Mouse (Mus musculus): ENCODE measurements around the gene Cdkl3. TPM values are rescaled to one million over a fixed set of nuclear protein-coding genes. Genes with fewer than 3 reads are reported as not detected.

The Cdkl3 gene
- polyA plus RNA-seq, 2 experiments = 9.5 to 12.3 TPM

- Histone ChIP-seq H3K36me3 (ENCODE audit: control insufficient read depth, insufficient read depth, low read length) (no peaks in the 10 kb centered on the region), H3K4me2 (replicated peaks; ENCODE audit: low read depth, low read length, severe bottlenecking) (no peak overlapping the region), H3K27me3 (ENCODE audit: control insufficient read depth, insufficient read depth, low read length) (no peaks in the 10 kb centered on the region), H3K9me3 (ENCODE audit: control insufficient read depth, low read length) (no peaks in the 10 kb centered on the region), H3K4me1 (ENCODE audit: control insufficient read depth, insufficient read depth, low read length) (no peaks in the 10 kb centered on the region), H3K27ac (replicated peaks; ENCODE audit: low read depth, low read length) (no peak overlapping the region), H3K4me3 (replicated peaks; ENCODE audit: low read length) (no peak overlapping the region), H3K9ac (ENCODE audit: low read depth, low read length, severe bottlenecking) (no peak overlapping the region)
- ATAC-seq (ENCODE audit: low FRiP score, low read depth) (no peak), DNase-seq (ENCODE audit: low spot score) (no peak)
- no peak for TF ChIP-seq POLR2A (IDR thresholded peaks at IDR 0.05; ENCODE audit: borderline replicate concordance, extremely low read depth, insufficient read depth, insufficient read length)
- WGBS = 89% methylated on average over 11 of the region's 11 CpGs
Measured at GRCm38 (mm10) chr11:52011011-52011410, 7.0 kb downstream of the Cdkl3 start.

DNA sequence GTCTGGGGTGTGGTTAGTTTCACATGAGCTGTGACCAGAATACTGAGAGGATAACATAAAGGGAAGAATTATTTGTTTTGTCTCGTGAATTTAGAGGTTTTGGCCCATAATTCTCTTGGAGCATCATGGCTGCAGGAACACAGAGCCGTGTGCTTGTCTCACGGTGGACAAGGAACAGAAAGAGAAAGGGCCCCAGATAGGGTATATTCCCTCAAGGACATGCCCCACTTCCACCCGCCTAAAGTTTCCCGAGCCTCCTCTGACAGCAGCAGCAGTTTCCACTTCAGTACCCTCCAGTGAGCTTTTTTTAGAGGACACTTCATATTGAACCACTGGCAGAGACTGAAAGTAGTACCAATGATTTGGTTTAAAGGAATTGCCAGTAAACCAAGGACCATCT lies 7.5 kb downstream of the Cdkl3 start:
- Histone ChIP-seq H3K4me1 (ENCODE audit: control insufficient read depth, insufficient read depth, low read length) (no peaks in the 10 kb centered on the region), H3K27me3 (ENCODE audit: control insufficient read depth, insufficient read depth, low read length) (no peaks in the 10 kb centered on the region), H3K4me2 (replicated peaks; ENCODE audit: low read depth, low read length, severe bottlenecking) (no peak overlapping the region), H3K9ac (ENCODE audit: low read depth, low read length, severe bottlenecking) (no peak overlapping the region), H3K27ac (replicated peaks; ENCODE audit: low read depth, low read length) (no peak overlapping the region), H3K36me3 (ENCODE audit: control insufficient read depth, insufficient read depth, low read length) (no peaks in the 10 kb centered on the region), H3K9me3 (ENCODE audit: control insufficient read depth, low read length) (no peaks in the 10 kb centered on the region), H3K4me3 (replicated peaks; ENCODE audit: low read length) (no peak overlapping the region)
- DNase-seq (ENCODE audit: low spot score) = no peak
- no peak for TF ChIP-seq POLR2A (IDR thresholded peaks at IDR 0.05; ENCODE audit: borderline replicate concordance, extremely low read depth, insufficient read depth, insufficient read length)
- 90% methylated on average over 5 of the region's 5 CpGs for WGBS
- ATAC-seq (ENCODE audit: low FRiP score, low read depth) = no peak

GRCm38 (mm10) chr11:52018217-52018616 lies 14.2 kb downstream of the Cdkl3 start:
- Histone ChIP-seq H3K36me3 (ENCODE audit: control insufficient read depth, insufficient read depth, low read length) (no peaks in the 10 kb centered on the region), H3K9me3 (ENCODE audit: control insufficient read depth, low read length) (no peaks in the 10 kb centered on the region), H3K4me1 (ENCODE audit: control insufficient read depth, insufficient read depth, low read length) (no peaks in the 10 kb centered on the region), H3K4me2 (replicated peaks; ENCODE audit: low read depth, low read length, severe bottlenecking) (no peak overlapping the region), H3K9ac (ENCODE audit: low read depth, low read length, severe bottlenecking) (no peak overlapping the region), H3K4me3 (replicated peaks; ENCODE audit: low read length) (no peak overlapping the region), H3K27me3 (ENCODE audit: control insufficient read depth, insufficient read depth, low read length) (no peaks in the 10 kb centered on the region), H3K27ac (replicated peaks; ENCODE audit: low read depth, low read length) (no peak overlapping the region)
- TF ChIP-seq POLR2A (IDR thresholded peaks at IDR 0.05; ENCODE audit: borderline replicate concordance, extremely low read depth, insufficient read depth, insufficient read length) = no peak
- DNase-seq (ENCODE audit: low spot score) (no peak), ATAC-seq (ENCODE audit: low FRiP score, low read depth) (no peak)
- WGBS = 79% methylated on average over 9 of the region's 9 CpGs

GRCm38 (mm10) chr11:52032356-52032755 lies 28.3 kb downstream of the Cdkl3 start:
- no peaks in the 10 kb centered on the region for H3K4me1 ChIP-seq (ENCODE audit: control insufficient read depth, insufficient read depth, low read length)
- DNase-seq (ENCODE audit: low spot score) (no peak), ATAC-seq (ENCODE audit: low FRiP score, low read depth) (no peak)
- no peak for TF ChIP-seq POLR2A (IDR thresholded peaks at IDR 0.05; ENCODE audit: borderline replicate concordance, extremely low read depth, insufficient read depth, insufficient read length)
- H3K4me3 ChIP-seq (replicated peaks; ENCODE audit: low read length) = no peak overlapping the region
- H3K27me3 ChIP-seq (ENCODE audit: control insufficient read depth, insufficient read depth, low read length) = no peaks in the 10 kb centered on the region
- WGBS = 53% methylated on average over 8 of the region's 8 CpGs
- H3K36me3 ChIP-seq (ENCODE audit: control insufficient read depth, insufficient read depth, low read length) = no peaks in the 10 kb centered on the region
- H3K4me2 ChIP-seq (replicated peaks; ENCODE audit: low read depth, low read length, severe bottlenecking) = no peak overlapping the region
- no peaks in the 10 kb centered on the region for H3K9me3 ChIP-seq (ENCODE audit: control insufficient read depth, low read length)
- no peak overlapping the region for H3K9ac ChIP-seq (ENCODE audit: low read depth, low read length, severe bottlenecking)
- H3K27ac ChIP-seq (replicated peaks; ENCODE audit: low read depth, low read length) = no peak overlapping the region

- H3K27ac ChIP-seq (replicated peaks; ENCODE audit: low read depth, low read length) = no peak overlapping the region
- ATAC-seq (ENCODE audit: low FRiP score, low read depth) (no peak), DNase-seq (ENCODE audit: low spot score) (no peak)
- H3K9me3 ChIP-seq (ENCODE audit: control insufficient read depth, low read length) = no peaks in the 10 kb centered on the region
- no peaks in the 10 kb centered on the region for H3K27me3 ChIP-seq (ENCODE audit: control insufficient read depth, insufficient read depth, low read length)
- no peak for TF ChIP-seq POLR2A (IDR thresholded peaks at IDR 0.05; ENCODE audit: borderline replicate concordance, extremely low read depth, insufficient read depth, insufficient read length)
- no peak overlapping the region for H3K4me2 ChIP-seq (replicated peaks; ENCODE audit: low read depth, low read length, severe bottlenecking)
- no peak overlapping the region for H3K9ac ChIP-seq (ENCODE audit: low read depth, low read length, severe bottlenecking)
- no peaks in the 10 kb centered on the region for H3K36me3 ChIP-seq (ENCODE audit: control insufficient read depth, insufficient read depth, low read length)
- no peaks in the 10 kb centered on the region for H3K4me1 ChIP-seq (ENCODE audit: control insufficient read depth, insufficient read depth, low read length)
- 76% methylated on average over 1 of the region's 1 CpGs for WGBS
- H3K4me3 ChIP-seq (replicated peaks; ENCODE audit: low read length) = no peak overlapping the region
Measured at GRCm38 (mm10) chr11:52033953-52034352, 29.9 kb downstream of the Cdkl3 start.

DNA sequence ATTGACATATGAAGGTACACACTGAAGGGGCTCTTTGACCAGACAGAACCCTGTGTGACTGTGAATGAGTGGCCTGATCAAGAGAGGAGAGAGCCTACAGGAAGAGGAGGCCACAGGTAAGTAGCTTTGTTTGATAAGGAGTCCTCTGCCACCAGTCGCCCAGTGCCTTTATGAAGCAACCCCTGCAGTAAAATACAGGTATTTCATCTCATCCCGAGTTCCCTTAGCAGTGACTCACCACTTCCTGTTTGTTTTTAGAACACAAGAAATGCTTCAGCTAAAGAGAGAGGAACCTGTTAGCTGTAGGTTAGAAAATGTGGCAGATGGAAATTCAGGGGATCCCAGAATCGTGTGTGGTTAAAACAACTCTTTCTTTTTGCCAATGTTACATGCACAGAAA lies 31.9 kb downstream of the Cdkl3 start:
- TF ChIP-seq POLR2A (IDR thresholded peaks at IDR 0.05; ENCODE audit: borderline replicate concordance, extremely low read depth, insufficient read depth, insufficient read length) = no peak
- no peaks in the 10 kb centered on the region for H3K27me3 ChIP-seq (ENCODE audit: control insufficient read depth, insufficient read depth, low read length)
- ATAC-seq (ENCODE audit: low FRiP score, low read depth) (no peak), DNase-seq (ENCODE audit: low spot score) (no peak)
- H3K4me2 ChIP-seq (replicated peaks; ENCODE audit: low read depth, low read length, severe bottlenecking) = no peak overlapping the region
- no peaks in the 10 kb centered on the region for H3K9me3 ChIP-seq (ENCODE audit: control insufficient read depth, low read length)
- WGBS = 72% methylated on average over 3 of the region's 3 CpGs
- no peaks in the 10 kb centered on the region for H3K36me3 ChIP-seq (ENCODE audit: control insufficient read depth, insufficient read depth, low read length)
- no peak overlapping the region for H3K9ac ChIP-seq (ENCODE audit: low read depth, low read length, severe bottlenecking)
- no peaks in the 10 kb centered on the region for H3K4me1 ChIP-seq (ENCODE audit: control insufficient read depth, insufficient read depth, low read length)
- no peak overlapping the region for H3K27ac ChIP-seq (replicated peaks; ENCODE audit: low read depth, low read length)
- no peak overlapping the region for H3K4me3 ChIP-seq (replicated peaks; ENCODE audit: low read length)
